Comparison of ENCODE assay signal across 23 mouse cellular contexts in genomic region chr1:84347796-84348476, GRCm38 (mm10).
"Had no signal": no experiment of that assay in that cellular context is flagged by ENCODE, and none has a peak within 500 bp of the region (broad histone marks: within the 10 kb centered on the region; RNA-seq: fewer than 3 reads in every experiment).

No protein-coding gene starts in this region.

- H3K36me3 ChIP-seq: limb, embryonic 12.5 days; limb, embryonic 15.5 days; liver, embryonic 12.5 days; liver, embryonic 15.5 days; midbrain, embryonic 10.5 days; midbrain, embryonic 13.5 days; neural tube, embryonic 13.5 days had no signal

- H3K27me3 ChIP-seq: limb, embryonic 12.5 days; limb, embryonic 15.5 days; liver, embryonic 12.5 days; liver, embryonic 15.5 days; megakaryocyte, embryonic 14.5 days; midbrain, embryonic 13.5 days; neural tube, embryonic 13.5 days had no signal

- DNase-seq: kidney, adult 18-20 months; kidney, adult 9 months; kidney, postnatal 14 days; layer of hippocampus, adult 9-11 months; left cerebral cortex, postnatal 4 days; lung, embryonic 14.5 days; right cerebral cortex, adult 18-20 months; right cerebral cortex, postnatal 14 days; right cerebral cortex, postnatal 4 days; spleen, adult 18-20 months; thymus, postnatal 25 days had no signal

- H3K4me1 ChIP-seq: limb, embryonic 12.5 days; limb, embryonic 15.5 days; liver, embryonic 12.5 days; liver, embryonic 15.5 days; megakaryocyte, embryonic 14.5 days; midbrain, embryonic 10.5 days; midbrain, embryonic 13.5 days; neural tube, embryonic 13.5 days had no signal

- ATAC-seq: liver, embryonic 12.5 days; lung, postnatal 0 days; midbrain, embryonic 13.5 days; midbrain, embryonic 16.5 days had no signal

- H3K9me3 ChIP-seq: limb, embryonic 12.5 days; limb, embryonic 15.5 days; liver, embryonic 12.5 days; liver, embryonic 15.5 days; megakaryocyte, embryonic 14.5 days; midbrain, embryonic 10.5 days; midbrain, embryonic 13.5 days; neural tube, embryonic 13.5 days had no signal

- H3K27ac ChIP-seq: layer of hippocampus, adult 2 months; limb, embryonic 12.5 days; limb, embryonic 15.5 days; liver, embryonic 12.5 days; liver, embryonic 15.5 days; midbrain, embryonic 10.5 days; midbrain, embryonic 13.5 days; neural tube, embryonic 13.5 days had no signal

- H3K9ac ChIP-seq: limb, embryonic 12.5 days; limb, embryonic 15.5 days; liver, embryonic 12.5 days; liver, embryonic 15.5 days; lung, embryonic 14.5 days; midbrain, embryonic 13.5 days; neural tube, embryonic 13.5 days had no signal

- H3K4me3 ChIP-seq: layer of hippocampus, adult 2 months; limb, embryonic 12.5 days; limb, embryonic 15.5 days; liver, embryonic 12.5 days; liver, embryonic 15.5 days; megakaryocyte, embryonic 14.5 days; midbrain, embryonic 10.5 days; midbrain, embryonic 13.5 days; myocyte; neural tube, embryonic 13.5 days had no signal

- H3K4me2 ChIP-seq: limb, embryonic 12.5 days; limb, embryonic 15.5 days; liver, embryonic 12.5 days; liver, embryonic 15.5 days; lung, embryonic 14.5 days; midbrain, embryonic 13.5 days; neural tube, embryonic 13.5 days had no signal
